Mouse (Mus musculus) MEL (cell line): ENCODE measurements at regions not wholly inside any gene's neighbourhood (a gene's known extent, or its start where the extent isn't known, plus 50 kb on each side); places are given as distances from the start of the nearest gene placed in this dataset.

Experiments
- CHD1 ChIP-seq: IDR thresholded peaks from 2 replicates; pipeline ENCODE4 v1.6.1; 2012; ENCODE audit warnings: low read depth, mild to moderate bottlenecking, inconsistent platforms, low read length, improper control_type of control experiment
- CHD2 ChIP-seq: IDR thresholded peaks from 2 replicates; pipeline ENCODE4 v1.6.1; 2011; ENCODE audit warnings: low read length, improper control_type of control experiment
- CTCF ChIP-seq, 3 experiments: IDR thresholded peaks in 2 of 3; conservative IDR thresholded peaks in 1 of 3; 2 replicates each; pipeline ENCODE4 v1.5.1; 2011 to 2012; ENCODE audit warnings: low read length in 3 of 3, low read depth in 2 of 3, mild to moderate bottlenecking in 2 of 3, improper control_type of control experiment in 1 of 3, inconsistent platforms in 1 of 3, mixed read lengths in 1 of 3, moderate library complexity in 1 of 3; ENCODE audit not compliant: control insufficient read depth in 1 of 3, insufficient read depth in 1 of 3, poor library complexity in 1 of 3, severe bottlenecking in 1 of 3
- E2F4 ChIP-seq: IDR thresholded peaks from 2 replicates; pipeline ENCODE4 v1.6.1; 2011; ENCODE audit warnings: low read depth, low read length, improper control_type of control experiment, borderline replicate concordance
- EP300 ChIP-seq, 2 experiments: IDR thresholded peaks; 2 replicates each; pipeline ENCODE4 v1.6.1; 2011; ENCODE audit warnings: improper control_type of control experiment in 2 of 2, low read length in 2 of 2, low read depth in 1 of 2, mild to moderate bottlenecking in 1 of 2
- GABPA ChIP-seq: IDR thresholded peaks from 2 replicates; pipeline ENCODE4 v1.6.1; 2012; ENCODE audit warnings: low read depth, mild to moderate bottlenecking, inconsistent platforms, low read length, improper control_type of control experiment, moderate library complexity
- JUND ChIP-seq: IDR thresholded peaks from 2 replicates; pipeline ENCODE4 v1.6.1; 2011; ENCODE audit warnings: low read depth, mild to moderate bottlenecking, improper control_type of control experiment, low read length
- NELFE ChIP-seq: IDR thresholded peaks from 2 replicates; pipeline ENCODE4 v1.6.1; 2011; ENCODE audit warnings: low read depth, low read length, improper control_type of control experiment
- POLR2A ChIP-seq, 2 experiments: IDR thresholded peaks; 2 replicates each; pipeline ENCODE4 v1.6.1; 2011 to 2012; ENCODE audit warnings: low read length in 2 of 2, mild to moderate bottlenecking in 2 of 2, control low read depth in 1 of 2, improper control_type of control experiment in 1 of 2, low read depth in 1 of 2, moderate library complexity in 1 of 2; ENCODE audit not compliant: control insufficient read depth in 1 of 2, insufficient read depth in 1 of 2, poor library complexity in 1 of 2
- RCOR1 ChIP-seq: IDR thresholded peaks from 2 replicates; pipeline ENCODE4 v1.6.1; 2012; ENCODE audit warnings: low read depth, mild to moderate bottlenecking, inconsistent platforms, low read length, improper control_type of control experiment
- SIN3A ChIP-seq: IDR thresholded peaks from 2 replicates; pipeline ENCODE4 v1.6.1; 2012; ENCODE audit warnings: low read length, improper control_type of control experiment, inconsistent platforms
- TAL1 ChIP-seq: IDR thresholded peaks from 2 replicates; pipeline ENCODE4 v1.6.1; 2012; ENCODE audit warnings: mild to moderate bottlenecking, inconsistent platforms, low read length, moderate library complexity, mixed read lengths
- TBP ChIP-seq: IDR thresholded peaks from 2 replicates; pipeline ENCODE4 v1.8.0; 2011; ENCODE audit warnings: low read depth, low read length, improper control_type of control experiment
- USF2 ChIP-seq, 2 experiments: IDR thresholded peaks; 2 replicates each; pipeline ENCODE4 v1.6.1; 2011 to 2012; ENCODE audit warnings: improper control_type of control experiment in 2 of 2, low read length in 2 of 2, borderline replicate concordance in 1 of 2, inconsistent platforms in 1 of 2, low read depth in 1 of 2, mild to moderate bottlenecking in 1 of 2; ENCODE audit not compliant: insufficient read depth in 1 of 2

DNA sequence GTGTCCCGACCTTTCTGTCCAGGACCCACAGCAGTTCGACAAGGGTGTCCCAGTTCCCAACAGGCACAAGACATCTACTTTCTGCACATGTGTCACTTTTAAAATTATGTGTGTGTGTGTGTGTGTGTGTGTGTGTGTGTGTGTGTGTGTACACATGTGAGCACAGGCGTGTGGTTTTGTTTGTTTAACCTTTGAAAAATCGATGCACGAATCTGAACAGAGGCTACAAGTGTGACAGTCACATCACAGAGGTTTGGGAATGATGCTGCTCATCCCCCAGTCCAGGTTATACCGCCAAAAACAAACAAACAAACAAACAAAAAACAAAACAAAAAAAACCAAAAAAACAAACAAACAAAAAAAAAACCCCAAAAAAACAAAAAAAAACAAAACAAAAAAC, 61.7 kb upstream of the Ptpn1 start:
- TF ChIP-seq NELFE = no peak
- no peak for TF ChIP-seq CTCF (IDR thresholded peaks at IDR 0.05 in 2 of 3, conservative IDR thresholded peaks at IDR 0.05 in 1 of 3; ENCODE audit: control insufficient read depth in 1 of 3, insufficient read depth in 1 of 3, low read depth in 2 of 3, low read length in 3 of 3, poor library complexity in 1 of 3, severe bottlenecking in 1 of 3)
- no peak for TF ChIP-seq JUND
- no peak for TF ChIP-seq GABPA
- TF ChIP-seq TAL1 = no peak
- TF ChIP-seq TBP = no peak
- TF ChIP-seq SIN3A = no peak
- TF ChIP-seq RCOR1 = no peak
- TF ChIP-seq POLR2A (IDR thresholded peaks at IDR 0.05; ENCODE audit: control insufficient read depth in 1 of 2, insufficient read depth in 1 of 2, low read depth in 1 of 2, low read length in 2 of 2, poor library complexity in 1 of 2) = no peak
- TF ChIP-seq USF2 (IDR thresholded peaks at IDR 0.05; ENCODE audit: borderline replicate concordance in 1 of 2, insufficient read depth in 1 of 2, low read depth in 1 of 2, low read length in 2 of 2) = no peak
- TF ChIP-seq CHD2 = no peak
- no peak for TF ChIP-seq EP300 (IDR thresholded peaks at IDR 0.05; ENCODE audit: low read depth in 1 of 2, low read length in 2 of 2)
- TF ChIP-seq CHD1 = no peak
- TF ChIP-seq E2F4 = no peak
